Mouse (Mus musculus) intestine, embryonic 15.5 days (tissue): ENCODE measurements at regions not wholly inside any gene's neighbourhood (a gene's known extent, or its start where the extent isn't known, plus 50 kb on each side); places are given as distances from the start of the nearest gene placed in this dataset.

Experiments used
- ATAC-seq: fragments of 200-750 bp; cut with Nextera tagmentation; 2 replicates; pipeline ENCODE4 v1.8.0; 2017; ENCODE audit warnings: moderate TSS enrichment, moderate library complexity
- H3K27ac ChIP-seq: fragments of 300-500 bp; sonication (generic); 2 replicates; pipeline ENCODE4 v1.5.1; 2015; ENCODE audit warnings: mild to moderate bottlenecking, inconsistent platforms
- H3K27me3 ChIP-seq: fragments of 300-500 bp; sonication (generic); replicated peaks from 2 replicates; pipeline ENCODE4 v1.6.1; 2015; ENCODE audit warnings: inconsistent platforms
- H3K36me3 ChIP-seq: fragments of 300-500 bp; sonication (generic); 2 replicates; pipeline ENCODE4 v1.6.1; 2015; ENCODE audit warnings: inconsistent platforms
- H3K4me1 ChIP-seq: fragments of 300-500 bp; sonication (generic); replicated peaks from 2 replicates; pipeline ENCODE4 v1.6.1; 2015; ENCODE audit warnings: inconsistent platforms
- H3K4me2 ChIP-seq: fragments of 300-500 bp; sonication (generic); replicated peaks from 2 replicates; pipeline ENCODE4 v1.6.1; 2015; ENCODE audit warnings: mild to moderate bottlenecking, inconsistent platforms
- H3K4me3 ChIP-seq: fragments of 300-500 bp; sonication (generic); replicated peaks from 2 replicates; pipeline ENCODE4 v1.5.1; 2015; ENCODE audit warnings: inconsistent platforms
- H3K9ac ChIP-seq: fragments of 300-500 bp; sonication (generic); 2 replicates; pipeline ENCODE4 v1.6.1; 2015; ENCODE audit warnings: inconsistent platforms
- H3K9me3 ChIP-seq: fragments of 300-500 bp; sonication (generic); 2 replicates; pipeline ENCODE4 v1.6.1; 2016; ENCODE audit warnings: inconsistent platforms
- WGBS: fragments of 180-500 bp; shearing (Covaris S2); methylation state at CpG from one replicate; pipeline ENCODE4 v1.1.7; 2015; 5-methylcytosine and 5-hydroxymethylcytosine counted together

DNA sequence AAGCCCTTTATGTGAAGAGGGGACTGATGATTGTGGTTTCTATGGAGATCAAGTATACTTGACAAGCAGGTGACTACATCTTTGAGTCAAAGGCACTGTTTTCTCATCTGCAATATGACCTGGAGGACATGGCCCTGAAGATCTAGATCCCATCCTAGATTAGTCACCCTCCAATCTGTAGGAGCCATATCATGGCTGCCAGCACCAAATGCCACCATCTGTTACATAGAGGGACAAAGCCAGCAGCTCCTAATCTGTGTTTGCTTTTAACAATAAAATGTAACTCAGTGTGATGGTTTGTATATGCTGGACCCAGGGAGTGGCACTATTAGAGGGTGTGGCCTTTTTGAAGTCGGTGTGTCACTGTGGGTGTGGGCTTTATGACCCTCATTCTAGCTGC is 156.1 kb downstream of the Usp46 start:
- Histone ChIP-seq H3K4me2 (no peak overlapping the region), H3K4me1 (no peaks in the 10 kb centered on the region), H3K9ac (no peak overlapping the region), H3K27me3 (no peaks in the 10 kb centered on the region), H3K9me3 (no peaks in the 10 kb centered on the region), H3K36me3 (no peaks in the 10 kb centered on the region), H3K27ac (no peak overlapping the region), H3K4me3 (no peak overlapping the region)
- 31% methylated on average over 1 of the region's 1 CpGs for WGBS
- ATAC-seq, result no peak

DNA sequence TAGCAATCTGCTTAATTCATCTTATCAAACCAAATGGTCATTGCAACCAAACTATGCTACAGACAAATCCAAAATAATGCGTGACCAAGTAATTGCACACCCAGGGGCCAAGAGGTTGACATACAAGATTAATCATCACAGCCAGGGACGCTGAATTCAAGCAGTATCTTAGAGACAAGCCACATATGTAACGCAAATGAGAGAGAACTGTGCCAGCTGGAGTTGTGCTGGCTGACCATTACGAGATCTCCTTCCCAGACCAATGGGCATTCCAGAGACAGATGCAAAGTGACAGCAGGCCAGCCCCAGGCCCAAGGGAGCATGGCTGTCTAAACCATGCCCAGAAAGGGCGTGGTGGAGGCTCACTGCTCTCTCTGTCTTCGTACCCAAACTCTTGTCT is 155.1 kb downstream of the Usp46 start:
- ATAC-seq, result no peak
- Histone ChIP-seq H3K36me3 (no peaks in the 10 kb centered on the region), H3K4me3 (no peak overlapping the region), H3K27ac (no peak overlapping the region), H3K9ac (no peak overlapping the region), H3K4me1 (no peaks in the 10 kb centered on the region), H3K27me3 (no peaks in the 10 kb centered on the region), H3K4me2 (no peak overlapping the region), H3K9me3 (no peaks in the 10 kb centered on the region)
- WGBS, result 67% methylated on average over 6 of the region's 6 CpGs

DNA sequence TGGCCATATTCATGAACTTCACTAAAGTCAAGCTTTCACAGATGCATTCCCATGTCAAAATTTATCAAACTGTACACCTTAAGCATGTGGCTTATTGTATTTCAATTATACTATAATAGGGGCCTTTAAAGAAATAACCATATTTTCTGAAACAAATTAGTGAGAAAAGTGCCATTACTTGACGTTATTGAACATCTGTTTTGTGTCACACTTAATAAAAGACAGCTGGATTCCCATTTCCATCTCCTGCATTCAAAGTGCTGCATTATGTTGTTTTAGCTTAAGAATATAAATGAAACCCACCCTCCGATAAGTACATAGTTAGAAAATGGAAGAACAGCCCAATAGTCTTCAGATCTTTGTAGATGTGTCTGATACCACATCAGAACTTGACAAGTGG is 150.2 kb downstream of the Usp46 start:
- Histone ChIP-seq H3K27ac (no peak overlapping the region), H3K9ac (no peak overlapping the region), H3K4me1 (no peaks in the 10 kb centered on the region), H3K9me3 (no peaks in the 10 kb centered on the region), H3K4me2 (no peak overlapping the region), H3K4me3 (no peak overlapping the region), H3K36me3 (no peaks in the 10 kb centered on the region), H3K27me3 (no peaks in the 10 kb centered on the region)
- no peak for ATAC-seq
- WGBS, result 61% methylated on average over 2 of the region's 2 CpGs

DNA sequence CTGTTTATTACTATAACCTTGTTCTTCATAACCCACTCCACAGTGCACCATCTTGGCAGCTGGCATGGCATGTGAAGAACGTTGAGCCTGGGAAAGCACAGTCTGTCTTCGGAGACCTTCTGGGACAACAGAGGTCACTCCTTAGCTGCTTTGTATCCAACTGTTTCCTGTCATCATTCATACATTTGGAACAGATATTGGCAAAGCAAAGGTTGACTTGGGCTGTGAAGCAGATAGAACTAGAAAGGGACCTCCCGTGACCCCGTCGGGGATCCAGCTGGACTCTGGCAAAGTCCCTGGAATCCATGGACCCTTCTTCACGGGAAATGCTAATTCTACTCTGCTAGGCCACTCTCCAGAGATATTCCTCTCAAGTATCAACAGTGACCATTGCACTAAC is 148.3 kb downstream of the Usp46 start:
- Histone ChIP-seq H3K36me3 (no peaks in the 10 kb centered on the region), H3K4me3 (no peak overlapping the region), H3K9ac (no peak overlapping the region), H3K9me3 (no peaks in the 10 kb centered on the region), H3K27me3 (no peaks in the 10 kb centered on the region), H3K27ac (no peak overlapping the region), H3K4me1 (no peaks in the 10 kb centered on the region), H3K4me2 (no peak overlapping the region)
- ATAC-seq, result no peak
- 86% methylated on average over 6 of the region's 6 CpGs for WGBS

DNA sequence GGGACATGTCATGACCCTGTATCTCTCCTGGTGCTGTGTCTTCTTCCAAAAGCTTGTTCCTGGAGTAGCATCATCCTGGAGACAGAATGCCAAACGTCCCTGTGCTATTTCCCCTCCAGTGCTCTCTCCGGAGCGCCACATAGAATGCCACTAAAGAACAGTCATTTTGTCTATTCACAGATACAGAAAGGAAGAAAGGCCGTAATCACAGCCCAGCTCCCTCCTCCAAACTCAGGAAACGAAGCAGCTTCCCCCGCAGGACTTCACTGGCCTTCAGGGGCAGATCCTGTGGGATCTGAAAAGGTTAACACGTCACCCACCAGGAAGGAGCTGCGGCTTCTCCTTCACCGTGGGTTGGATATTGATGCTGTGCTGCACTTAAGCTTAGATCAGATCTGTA is 140.7 kb downstream of the Usp46 start:
- Histone ChIP-seq H3K9ac (no peak overlapping the region), H3K27me3 (no peaks in the 10 kb centered on the region), H3K4me3 (no peak overlapping the region), H3K9me3 (no peaks in the 10 kb centered on the region), H3K27ac (no peak overlapping the region), H3K4me2 (no peak overlapping the region), H3K36me3 (no peaks in the 10 kb centered on the region), H3K4me1 (no peaks in the 10 kb centered on the region)
- no peak for ATAC-seq
- WGBS, result 79% methylated on average over 9 of the region's 9 CpGs

DNA sequence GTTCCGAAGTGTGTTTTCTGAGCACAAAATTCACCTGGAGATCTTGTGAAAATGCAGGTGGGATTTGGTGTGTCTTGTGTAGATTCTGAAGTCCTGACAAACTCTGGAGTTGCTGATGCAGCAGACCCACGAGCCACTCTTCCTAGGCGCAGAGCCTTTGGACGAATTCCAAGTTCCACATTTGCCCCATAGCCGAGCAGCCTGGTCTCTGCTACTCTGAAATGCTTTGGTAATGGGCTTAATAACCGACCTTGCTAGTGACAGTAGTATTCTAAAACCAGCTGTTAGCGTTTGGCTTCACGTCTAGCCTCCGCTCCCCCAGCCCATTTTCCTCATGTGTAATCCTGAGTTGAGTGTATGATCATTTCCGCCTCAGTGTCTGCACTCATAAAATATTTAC is 139.5 kb downstream of the Usp46 start:
- WGBS, result 56% methylated on average over 10 of the region's 10 CpGs
- no peaks in the 10 kb centered on the region for H3K4me1 ChIP-seq
- no peaks in the 10 kb centered on the region for H3K27me3 ChIP-seq
- no peak overlapping the region for H3K27ac ChIP-seq
- H3K4me3 ChIP-seq, result no peak overlapping the region
- H3K9me3 ChIP-seq, result no peaks in the 10 kb centered on the region
- H3K36me3 ChIP-seq, result no peaks in the 10 kb centered on the region
- H3K4me2 ChIP-seq, result no peak overlapping the region
- H3K9ac ChIP-seq, result no peak overlapping the region
- no peak for ATAC-seq

DNA sequence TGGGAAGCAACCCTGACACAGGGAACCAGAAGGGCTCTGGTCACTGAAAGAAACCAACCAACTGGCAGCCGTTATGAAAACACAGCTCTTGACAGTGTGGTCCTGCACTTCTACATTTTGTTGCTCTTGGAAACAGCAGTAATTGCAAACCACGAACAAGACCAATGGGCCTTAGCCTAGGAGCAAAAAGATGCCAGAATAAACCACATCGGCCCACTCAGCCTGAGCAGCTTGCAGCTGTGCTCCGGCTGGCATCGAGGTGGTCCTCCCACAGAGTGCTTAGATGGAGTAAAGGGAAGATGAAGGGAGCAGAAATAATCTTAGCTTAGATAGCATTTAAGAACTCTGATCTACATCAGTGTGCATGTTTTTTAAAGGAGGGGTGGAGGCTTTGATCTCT is 138.0 kb downstream of the Usp46 start:
- H3K4me1 ChIP-seq, result no peaks in the 10 kb centered on the region
- no peak overlapping the region for H3K4me3 ChIP-seq
- H3K27ac ChIP-seq, result no peak overlapping the region
- H3K9me3 ChIP-seq, result no peaks in the 10 kb centered on the region
- WGBS, result 68% methylated on average over 5 of the region's 5 CpGs
- ATAC-seq, result no peak
- no peak overlapping the region for H3K4me2 ChIP-seq
- H3K36me3 ChIP-seq, result no peaks in the 10 kb centered on the region
- no peaks in the 10 kb centered on the region for H3K27me3 ChIP-seq
- H3K9ac ChIP-seq, result no peak overlapping the region

DNA sequence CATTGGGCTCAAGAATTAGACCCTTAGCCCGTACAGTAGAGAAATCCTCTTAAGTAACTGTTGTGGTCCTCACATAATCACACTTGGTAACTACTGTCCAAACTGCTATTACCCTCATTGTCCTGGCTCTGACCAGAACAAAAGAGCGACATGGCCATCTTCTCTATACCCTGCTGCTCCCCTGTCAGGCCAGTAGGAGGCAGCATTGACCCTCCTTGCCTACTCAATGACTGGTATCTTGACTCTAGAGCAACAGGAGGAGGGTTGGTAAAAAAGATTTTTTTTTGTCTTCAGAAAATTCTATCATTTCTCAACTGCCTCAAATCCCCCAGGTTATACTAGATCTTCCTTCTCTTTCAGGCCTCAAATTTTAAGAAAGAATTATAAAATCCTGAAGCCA is 130.4 kb downstream of the Usp46 start:
- Histone ChIP-seq H3K4me1 (no peaks in the 10 kb centered on the region), H3K36me3 (no peaks in the 10 kb centered on the region), H3K27ac (no peak overlapping the region), H3K4me2 (no peak overlapping the region), H3K4me3 (no peak overlapping the region), H3K27me3 (no peaks in the 10 kb centered on the region), H3K9me3 (no peaks in the 10 kb centered on the region), H3K9ac (no peak overlapping the region)
- ATAC-seq, result no peak
- 50% methylated on average over 2 of the region's 2 CpGs for WGBS

DNA sequence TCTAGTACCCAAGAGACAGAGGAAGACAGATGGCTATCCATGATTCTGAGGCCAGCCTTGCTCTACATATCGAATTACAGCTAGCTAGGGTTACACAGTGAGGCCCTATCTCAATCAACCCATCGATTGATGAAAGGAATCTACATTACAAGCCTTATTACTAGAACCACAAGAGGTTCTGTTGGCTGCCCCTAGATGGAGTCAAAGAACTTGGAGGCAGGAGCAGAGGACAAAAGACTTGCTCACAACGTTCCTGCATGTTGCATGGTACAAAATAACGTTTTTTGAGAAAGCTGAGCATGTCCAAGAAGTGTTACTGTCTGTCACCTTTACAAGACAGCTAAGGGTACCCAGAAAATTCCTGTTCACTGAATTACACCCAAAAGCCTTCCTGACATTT is 129.8 kb downstream of the Usp46 start:
- Histone ChIP-seq H3K9me3 (no peaks in the 10 kb centered on the region), H3K4me3 (no peak overlapping the region)
- whole genome bisulfite sequencing, result 42% methylated on average over 4 of the region's 4 CpGs

DNA sequence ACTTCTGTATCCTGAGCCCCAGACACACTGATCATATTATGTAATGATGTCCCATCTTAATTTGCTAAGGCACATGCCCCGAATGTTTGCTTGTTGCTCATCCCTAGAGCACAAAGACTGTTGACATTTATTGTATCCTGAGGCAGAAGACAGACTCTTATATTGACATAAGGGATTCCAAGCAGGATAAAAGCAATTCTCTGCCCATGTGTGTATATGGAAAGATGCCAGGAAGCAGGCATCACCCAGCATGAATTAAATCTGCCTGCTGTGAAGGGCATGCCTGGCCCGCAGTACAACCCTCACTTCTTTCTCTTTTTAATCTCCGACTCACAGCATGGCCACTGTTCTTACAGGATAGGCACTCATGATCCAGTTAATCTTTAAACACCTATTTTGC is 125.3 kb downstream of the Usp46 start:
- 56% methylated on average over 3 of the region's 3 CpGs for WGBS
- Histone ChIP-seq H3K4me2 (no peak overlapping the region), H3K27me3 (no peaks in the 10 kb centered on the region), H3K36me3 (no peaks in the 10 kb centered on the region), H3K4me1 (no peaks in the 10 kb centered on the region), H3K9me3 (no peaks in the 10 kb centered on the region), H3K27ac (no peak overlapping the region), H3K9ac (no peak overlapping the region), H3K4me3 (no peak overlapping the region)
- ATAC-seq, result no peak

More for the DNA sequence above, 129.8 kb downstream of the Usp46 start:
- Histone ChIP-seq H3K36me3 (no peaks in the 10 kb centered on the region), H3K9ac (no peak overlapping the region), H3K27me3 (no peaks in the 10 kb centered on the region), H3K4me2 (no peak overlapping the region), H3K27ac (no peak overlapping the region), H3K4me1 (no peaks in the 10 kb centered on the region)
- ATAC-seq, result no peak

DNA sequence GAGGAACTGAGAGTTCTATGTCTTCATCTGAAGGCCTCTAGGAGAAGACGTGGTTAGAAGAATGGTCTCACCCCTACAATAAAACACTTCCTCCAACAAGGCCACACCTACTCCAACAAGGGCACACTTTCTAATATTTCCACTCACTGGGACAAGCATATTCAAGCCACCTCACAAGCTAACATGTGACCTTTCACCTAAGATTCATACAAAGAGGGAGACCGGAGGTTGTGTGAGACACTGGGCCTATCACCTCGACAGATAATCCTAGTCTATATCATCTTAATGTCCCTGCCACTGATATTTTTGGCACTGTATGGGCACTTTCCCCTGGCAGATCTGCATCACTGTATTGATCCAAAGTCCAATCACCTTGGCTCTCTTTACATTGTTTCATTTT is 122.6 kb downstream of the Usp46 start:
- Histone ChIP-seq H3K36me3 (no peaks in the 10 kb centered on the region), H3K4me3 (no peak overlapping the region), H3K4me1 (no peaks in the 10 kb centered on the region), H3K4me2 (no peak overlapping the region), H3K27ac (no peak overlapping the region), H3K27me3 (no peaks in the 10 kb centered on the region), H3K9me3 (no peaks in the 10 kb centered on the region), H3K9ac (no peak overlapping the region)
- WGBS, result 82% methylated on average over 3 of the region's 3 CpGs
- no peak for ATAC-seq

DNA sequence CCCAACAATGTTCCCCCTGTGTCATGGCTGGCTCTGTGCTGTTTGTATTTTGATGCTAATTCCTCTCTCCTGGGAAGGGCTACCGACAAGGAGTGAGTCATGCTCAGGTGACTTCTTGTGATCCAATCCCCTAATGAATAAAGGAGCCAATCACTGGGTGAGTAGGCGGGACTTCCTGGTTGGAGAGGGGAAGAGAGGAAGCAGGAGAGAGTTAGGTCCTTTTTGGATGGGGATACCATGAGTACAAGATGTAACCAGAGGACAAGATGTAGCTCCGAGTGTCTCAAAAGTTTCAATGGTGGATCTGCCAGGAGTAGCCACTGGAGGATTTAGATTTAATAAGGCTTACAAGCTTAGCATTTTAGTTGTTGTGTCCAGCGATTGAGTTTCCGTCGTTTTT is 122.1 kb downstream of the Usp46 start:
- no peak overlapping the region for H3K9ac ChIP-seq
- no peak for ATAC-seq
- H3K4me3 ChIP-seq, result no peak overlapping the region
- H3K27ac ChIP-seq, result no peak overlapping the region
- 87% methylated on average over 6 of the region's 6 CpGs for WGBS
- no peak overlapping the region for H3K4me2 ChIP-seq
- H3K9me3 ChIP-seq, result no peaks in the 10 kb centered on the region
- H3K36me3 ChIP-seq, result no peaks in the 10 kb centered on the region
- H3K4me1 ChIP-seq, result no peaks in the 10 kb centered on the region
- H3K27me3 ChIP-seq, result no peaks in the 10 kb centered on the region

DNA sequence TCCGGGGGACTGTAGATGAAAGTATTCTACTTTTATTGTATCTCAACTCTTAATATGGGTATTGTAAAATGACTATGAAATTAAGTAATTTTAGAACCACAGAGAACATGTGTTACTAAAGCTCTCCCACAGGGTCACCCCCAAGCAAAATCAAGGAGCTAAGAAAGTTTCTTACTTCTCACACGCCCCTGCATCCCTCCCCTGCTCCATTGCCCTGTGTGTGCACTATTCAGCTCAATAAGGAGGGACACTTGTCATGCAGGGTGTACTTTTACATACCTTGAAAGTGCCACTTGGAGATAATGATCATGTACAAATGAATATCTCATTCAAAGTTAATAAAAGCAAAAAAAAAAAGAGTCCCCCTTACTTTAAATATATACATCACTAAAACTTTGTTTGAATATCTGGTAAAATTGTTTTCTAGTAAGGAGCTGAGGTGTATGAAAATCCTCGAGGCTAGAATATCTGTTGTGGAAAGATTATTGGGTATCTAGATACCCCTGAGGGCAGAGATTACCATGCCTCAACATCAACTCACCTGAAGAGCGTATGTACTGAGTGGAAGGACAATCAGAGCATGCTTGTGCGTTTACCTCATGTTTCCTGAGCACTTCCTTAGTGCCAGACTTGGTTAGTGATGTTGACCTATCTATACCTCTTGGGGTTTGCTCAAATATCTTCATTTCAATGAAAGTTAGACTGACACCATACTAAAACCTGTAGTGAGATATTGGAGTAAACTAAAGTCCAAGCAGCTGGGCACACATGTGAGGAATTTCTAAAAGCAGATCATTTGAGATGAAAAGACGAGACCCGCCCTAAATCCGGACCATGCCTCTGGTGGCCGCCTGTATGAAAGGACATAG is 120.0 kb downstream of the Usp46 start:
- no peaks in the 10 kb centered on the region for H3K4me1 ChIP-seq
- WGBS, result 88% methylated on average over 9 of the region's 9 CpGs
- no peak for ATAC-seq

More for the DNA sequence above, 120.0 kb downstream of the Usp46 start:
- Histone ChIP-seq H3K9me3 (no peaks in the 10 kb centered on the region), H3K4me2 (no peak overlapping the region), H3K27me3 (no peaks in the 10 kb centered on the region), H3K9ac (no peak overlapping the region), H3K4me3 (no peak overlapping the region), H3K27ac (no peak overlapping the region), H3K36me3 (no peaks in the 10 kb centered on the region)
